Mouse (Mus musculus) induced T-regulatory cell, adult 2 months (primary cell): ENCODE data around the gene Vwa1.
"Not testable (repeated sequence)": the region's sequence is repeated elsewhere in the genome, so short reads cannot be mapped to it uniquely, and the experiment has no call there.

Experiments used
- DNase-seq: peaks from one replicate; pipeline ENCODE4 v3.0.0-alpha.2; 2012; ENCODE audit warnings: low read depth

The Vwa1 gene

GRCm38 (mm10) chr4:155745136-155745535 is 29.4 kb downstream of the Vwa1 start:
- DNase-seq = no peak

DNA sequence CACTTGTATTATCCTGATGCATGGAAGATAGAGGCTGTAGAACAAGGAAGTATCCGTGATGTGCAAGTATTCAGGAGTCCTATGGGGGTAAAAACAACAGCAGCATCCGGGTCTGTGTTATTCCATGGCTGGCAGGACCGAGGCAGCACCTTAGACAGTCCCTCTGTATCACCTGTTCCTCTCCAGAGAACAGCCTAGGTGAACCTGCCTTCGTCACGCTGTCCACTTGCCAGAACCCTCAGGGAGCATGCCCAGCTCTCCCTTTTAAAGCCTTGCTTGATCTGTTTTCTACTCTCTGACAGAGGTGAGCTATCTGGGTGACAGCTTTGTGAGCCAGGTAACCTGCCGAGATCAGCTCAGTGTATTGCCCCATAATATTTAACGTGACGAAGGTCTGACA is 30.0 kb downstream of the Vwa1 start:
- no peak for DNase-seq

DNA sequence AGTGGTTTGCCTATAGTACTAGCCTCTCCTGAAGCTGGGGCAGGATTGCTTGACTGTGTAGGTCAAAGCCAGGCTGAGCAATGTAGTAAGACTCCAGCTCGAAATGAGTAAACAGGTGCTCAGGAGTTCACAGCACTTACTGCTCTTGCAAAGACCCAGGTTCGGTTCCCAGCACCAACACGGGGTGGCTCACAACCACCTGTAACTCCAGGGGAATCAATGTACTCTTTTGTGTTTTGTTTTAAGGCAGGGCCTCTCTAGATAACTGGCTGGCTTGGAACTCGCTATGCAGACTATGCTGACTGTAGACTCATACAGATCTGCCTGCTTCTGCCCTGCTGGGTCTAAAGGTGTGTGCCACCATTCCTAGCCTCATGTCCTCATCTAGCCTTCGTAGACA is 31.8 kb downstream of the Vwa1 start:
- no peak for DNase-seq

- not testable (repeated sequence) for DNase-seq
Measured at GRCm38 (mm10) chr4:155740681-155741080, 33.8 kb downstream of the Vwa1 start.

DNA sequence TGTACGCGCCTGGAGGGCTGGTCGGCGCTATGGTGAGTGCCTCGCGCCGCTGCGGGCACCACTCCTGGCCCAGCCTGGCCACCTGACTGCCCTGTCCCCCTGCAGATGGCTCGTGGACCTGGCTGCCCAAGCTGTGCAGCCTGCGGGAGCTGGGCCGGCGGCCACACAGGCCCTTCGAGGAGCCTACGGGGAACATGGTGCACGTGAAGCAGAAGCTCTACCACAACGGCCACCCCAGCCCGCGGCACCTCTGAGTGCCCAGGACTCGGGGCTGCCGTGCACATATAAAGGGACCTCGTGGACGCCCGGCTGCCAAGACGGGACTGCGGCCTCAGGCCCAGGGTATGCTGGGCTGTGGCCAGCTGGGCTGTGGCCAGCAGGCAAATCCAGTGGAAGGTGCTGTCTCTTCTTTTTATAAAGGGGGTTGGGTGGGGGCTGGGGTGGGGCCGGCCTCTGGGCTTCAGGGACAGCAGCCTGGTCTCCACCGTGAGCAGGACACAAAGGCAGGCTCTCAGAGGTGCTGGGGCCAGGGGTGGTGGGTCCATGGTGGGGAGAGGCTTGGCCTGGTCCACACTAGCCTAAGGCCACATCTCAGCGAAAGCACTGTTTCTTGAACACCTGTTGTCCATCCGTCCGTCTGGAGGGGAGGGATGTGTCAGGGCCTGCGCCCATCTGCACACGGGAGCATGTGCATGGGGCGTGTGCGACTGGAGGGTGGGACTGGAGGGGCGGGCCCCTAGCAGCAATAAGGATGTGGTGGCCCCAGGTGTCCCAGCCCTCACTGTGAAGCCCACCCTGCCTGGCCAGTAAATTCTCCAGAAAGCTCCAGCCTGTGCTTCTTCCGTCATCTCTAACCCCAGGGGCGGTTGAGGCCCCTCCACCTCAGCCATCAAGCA is 34.5 kb downstream of the Vwa1 start:
- no peak for DNase-seq

- DNase-seq = no peak
Measured at GRCm38 (mm10) chr4:155739152-155739551, 35.3 kb downstream of the Vwa1 start.

DNA sequence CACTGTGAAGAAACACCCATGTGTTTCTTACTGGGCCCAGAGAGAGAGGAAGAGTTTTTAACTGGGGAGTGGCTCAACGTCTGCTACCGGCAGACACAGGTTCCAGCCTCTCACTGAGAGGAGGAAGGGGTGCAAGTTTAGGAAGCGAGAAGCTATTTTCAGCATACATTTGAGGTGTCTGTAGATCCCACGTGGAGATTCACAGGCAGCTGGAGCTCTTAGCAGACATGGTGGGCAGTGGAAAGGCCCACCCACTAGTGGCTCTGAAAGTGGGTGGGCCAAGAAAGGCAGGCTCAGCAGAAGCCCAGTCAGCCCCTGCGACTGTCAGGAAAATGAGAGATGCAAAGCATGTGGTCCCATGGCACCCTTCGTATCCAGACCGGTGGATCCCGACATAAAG is 36.2 kb downstream of the Vwa1 start:
- no peak for DNase-seq

- DNase-seq = no peak
Measured at GRCm38 (mm10) chr4:155736421-155736820, 38.1 kb downstream of the Vwa1 start.

GRCm38 (mm10) chr4:155735788-155736187 is 38.7 kb downstream of the Vwa1 start:
- DNase-seq = no peak

DNA sequence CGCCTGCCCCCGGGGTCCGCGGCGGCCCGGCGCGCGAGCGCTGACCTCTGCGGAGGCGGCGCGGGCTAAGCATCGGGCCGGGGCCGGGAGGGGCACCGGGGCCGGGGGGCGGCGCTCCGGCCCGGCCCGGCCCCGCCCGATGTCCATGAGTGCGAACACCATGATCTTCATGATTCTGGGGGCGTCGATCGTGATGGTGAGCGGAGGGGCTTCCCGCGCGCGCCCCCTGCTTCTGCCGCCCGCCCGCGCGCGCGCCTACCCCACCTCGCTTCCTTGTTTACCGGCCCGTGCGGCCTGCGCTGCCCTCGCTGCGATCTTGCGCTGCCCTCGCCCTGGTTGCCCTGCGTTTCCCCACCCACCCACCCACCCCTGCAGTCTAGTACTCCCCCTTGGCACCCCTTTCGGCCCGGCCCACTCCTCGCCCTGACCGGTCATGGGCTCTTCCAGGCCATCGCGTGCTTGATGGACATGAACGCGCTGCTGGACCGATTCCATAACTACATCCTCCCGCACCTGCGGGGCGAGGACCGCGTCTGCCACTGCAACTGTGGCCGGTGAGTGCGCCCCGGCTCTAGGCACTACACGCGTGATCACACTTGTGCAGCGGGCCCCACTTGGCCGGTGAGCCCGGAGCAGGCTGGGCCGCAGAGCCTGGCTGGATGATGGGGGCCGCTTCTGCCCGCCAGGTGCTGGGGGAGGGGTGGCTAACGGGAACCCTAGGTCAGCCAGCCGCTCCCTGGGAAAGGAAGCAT is 39.4 kb downstream of the Vwa1 start:
- peak; percentile 65 for DNase-seq

DNA sequence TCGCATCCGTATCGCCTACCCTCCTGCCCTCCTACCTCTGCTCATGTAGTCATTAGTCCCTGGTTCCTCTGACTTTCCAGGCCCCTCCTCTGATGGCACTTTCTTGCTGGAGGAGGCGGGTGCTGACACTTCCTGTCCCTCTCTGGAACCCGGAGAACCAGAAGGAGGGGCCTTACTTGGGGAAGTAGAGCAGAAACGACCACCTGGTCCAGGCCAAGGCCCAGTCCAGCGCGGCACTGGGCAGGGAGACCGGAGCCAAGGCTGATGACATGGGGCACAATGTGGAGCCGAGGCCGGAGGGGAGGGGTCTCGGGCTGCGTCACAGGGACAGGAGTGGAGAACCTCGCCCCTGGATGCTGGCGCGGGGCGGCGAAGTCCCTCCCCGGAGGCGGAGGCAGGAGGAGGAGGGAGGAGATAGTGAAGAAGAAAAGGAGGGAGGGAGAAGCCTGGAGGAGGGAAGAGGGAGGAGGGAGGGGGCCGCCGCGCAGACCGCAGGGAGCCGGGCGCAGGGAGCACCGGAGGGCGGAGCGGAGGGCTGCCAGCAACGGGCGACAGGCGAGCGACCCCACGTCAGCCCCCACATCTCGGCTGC is 40.1 kb downstream of the Vwa1 start, which contains the start of gene Tmem240:
TSS of gene Tmem240 (plus strand) at position 451 of the 592 bp plus-strand sequence.
- peak; percentile 89 for DNase-seq

- no peak for DNase-seq
Measured at GRCm38 (mm10) chr4:155733267-155733666, 41.2 kb downstream of the Vwa1 start.

DNA sequence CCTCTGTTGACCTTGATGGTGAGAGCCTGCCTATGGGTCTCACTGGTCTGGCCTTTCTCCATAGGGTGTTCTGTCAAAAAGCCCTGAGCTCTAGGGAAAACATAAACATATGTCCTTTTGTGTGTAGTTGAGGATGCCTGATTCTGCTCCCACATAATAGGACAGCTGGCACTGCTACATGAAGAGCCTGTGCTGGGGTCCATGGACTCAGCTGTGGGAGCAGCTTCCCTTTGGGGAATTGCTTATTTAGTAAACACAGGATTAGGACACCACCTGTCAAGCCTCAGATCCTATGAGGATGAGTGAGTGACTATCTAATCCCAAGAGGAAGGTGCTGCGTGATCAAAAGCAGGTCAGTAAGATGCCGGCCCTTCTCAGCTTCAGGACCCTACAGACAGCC is 46.5 kb downstream of the Vwa1 start:
- DNase-seq = no peak

DNA sequence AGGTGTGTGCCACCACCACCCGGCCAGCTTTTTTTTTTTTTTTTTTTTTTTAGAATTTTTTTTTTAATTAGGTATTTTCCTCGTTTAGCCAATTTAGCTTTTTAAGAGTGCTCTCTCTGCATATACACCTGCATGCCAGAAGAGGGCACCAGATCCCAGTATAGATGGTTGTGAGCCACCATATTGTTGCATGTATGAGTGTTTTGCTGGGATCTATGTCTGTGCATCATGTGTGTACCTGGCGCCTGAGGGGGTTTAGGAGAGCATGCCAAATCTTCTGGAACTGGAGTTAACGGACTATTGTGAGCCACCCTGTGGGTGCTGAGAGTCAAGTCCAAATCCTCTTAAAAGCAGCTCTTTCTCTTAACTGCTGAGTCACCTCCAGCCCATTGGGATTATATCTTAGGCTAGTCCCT is 52.8 kb downstream of the Vwa1 start:
- peak; percentile 68 for DNase-seq
